ENCODE assay signal across 8 mouse cellular contexts in the genomic region with DNA sequence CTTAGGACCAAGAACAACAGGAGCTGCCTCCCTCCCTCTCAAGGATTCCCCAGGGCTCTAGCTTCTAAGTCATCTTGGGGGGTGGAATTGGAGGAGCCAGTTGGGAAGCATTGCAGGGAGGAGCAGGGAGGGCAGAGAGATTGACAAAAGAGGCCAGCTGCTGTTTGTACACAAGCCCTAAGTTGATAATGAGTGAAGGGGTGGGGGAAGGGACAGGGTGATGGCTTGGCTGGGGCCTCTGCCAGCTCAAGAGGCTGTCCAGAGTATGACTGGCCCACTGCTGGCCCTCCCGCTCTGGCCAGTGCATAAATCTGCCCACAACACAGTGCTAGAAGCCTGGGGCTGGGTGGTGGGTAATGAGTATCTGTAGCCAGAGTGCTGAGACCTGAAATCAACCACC. TPM values are rescaled to one million over a fixed set of nuclear protein-coding genes. Genes with fewer than 3 reads are reported as not detected.
DNase-seq lines count a peak whose midpoint lies in the region; ATAC-seq and TF ChIP-seq lines count a peak whose summit lies in the region.

No protein-coding gene starts in this region.

- no peak for DNase-seq in cerebellum, adult 2 months
- no peak for DNase-seq in cerebellum, postnatal 36 days
- DNase-seq in CH12.LX (ENCODE audit: extremely low read depth): no peak
- no peak for DNase-seq in forebrain, embryonic 10.5 days (ENCODE audit: extremely low spot score, low spot score)
- no peak for DNase-seq in right cerebral cortex, adult 2 months (ENCODE audit: low spot score in 2 of 2)

- H3K79me2 ChIP-seq in CH12.LX (replicated peaks; ENCODE audit: control insufficient read depth, extremely low read depth, insufficient read depth, poor library complexity, severe bottlenecking): no peaks in the 10 kb centered on the region

- H3K4me1 ChIP-seq in cerebellum, adult 2 months (ENCODE audit: control insufficient read depth, insufficient read depth, low read length): peaks cover 10% of the 10 kb centered on the region
- H3K4me1 ChIP-seq in CH12.LX (ENCODE audit: control insufficient read depth in 1 of 2, insufficient read depth in 2 of 2): peaks cover 26 to 68% of the 10 kb centered on the region in 2 experiments
- H3K4me1 ChIP-seq in forebrain, embryonic 10.5 days: peaks cover 79% of the 10 kb centered on the region
- H3K4me1 ChIP-seq in hindbrain, embryonic 12.5 days: peaks cover 57% of the 10 kb centered on the region
- H3K4me1 ChIP-seq in lung, embryonic 15.5 days: peaks cover 54% of the 10 kb centered on the region
- peaks cover 56% of the 10 kb centered on the region for H3K4me1 ChIP-seq in stomach, embryonic 15.5 days

- in situ Hi-C loops in CH12.LX (cut with MboI; ENCODE audit: low pct_ligation_motif_present, low pct_unique_long_range_greater_than_20kb, low sequenced_read_pairs): no loop called here

- no peak for TF ChIP-seq RAD21 in CH12.LX (IDR thresholded peaks at IDR 0.05; ENCODE audit: low read depth, low read length)

- no peak for TF ChIP-seq POLR2A in cerebellum, adult 2 months (IDR thresholded peaks at IDR 0.05; ENCODE audit: borderline replicate concordance, insufficient read depth, low read length)
- TF ChIP-seq POLR2A in CH12.LX (IDR thresholded peaks at IDR 0.05; ENCODE audit: low read depth, low read length): no peak

- no peaks in the 10 kb centered on the region for H3K27me3 ChIP-seq in cerebellum, adult 2 months (ENCODE audit: control insufficient read depth, insufficient read depth, low read length)
- H3K27me3 ChIP-seq in CH12.LX (replicated peaks): no peaks in the 10 kb centered on the region
- no peaks in the 10 kb centered on the region for H3K27me3 ChIP-seq in forebrain, embryonic 10.5 days (ENCODE audit: poor library complexity, severe bottlenecking)
- no peaks in the 10 kb centered on the region for H3K27me3 ChIP-seq in hindbrain, embryonic 12.5 days
- no peaks in the 10 kb centered on the region for H3K27me3 ChIP-seq in lung, embryonic 15.5 days
- H3K27me3 ChIP-seq in stomach, embryonic 15.5 days (replicated peaks): no peaks in the 10 kb centered on the region

- H3K36me3 ChIP-seq in CH12.LX (replicated peaks in 1 of 2; ENCODE audit: control insufficient read depth in 1 of 2, insufficient read depth in 1 of 2, low read length in 1 of 2): no peaks in the 10 kb centered on the region
- H3K36me3 ChIP-seq in forebrain, embryonic 10.5 days (replicated peaks): no peaks in the 10 kb centered on the region
- no peaks in the 10 kb centered on the region for H3K36me3 ChIP-seq in hindbrain, embryonic 12.5 days
- H3K36me3 ChIP-seq in lung, embryonic 15.5 days: no peaks in the 10 kb centered on the region
- H3K36me3 ChIP-seq in stomach, embryonic 15.5 days: no peaks in the 10 kb centered on the region

- 100% methylated on average over 1 of the region's 1 CpGs for WGBS in cerebellum, adult 2 months
- WGBS in forebrain, embryonic 10.5 days: 43% methylated on average over 1 of the region's 1 CpGs
- 47% methylated on average over 1 of the region's 1 CpGs for WGBS in hindbrain, embryonic 12.5 days
- 47% methylated on average over 1 of the region's 1 CpGs for WGBS in lung, embryonic 15.5 days
- 83% methylated on average over 1 of the region's 1 CpGs for WGBS in stomach, embryonic 15.5 days

- H3K9ac ChIP-seq in CH12.LX (ENCODE audit: insufficient read depth, low read depth): peak overlapping the region; percentile 65
- peak overlapping the region; percentile 78 for H3K9ac ChIP-seq in hindbrain, embryonic 12.5 days
- peak overlapping the region; percentile 64 for H3K9ac ChIP-seq in lung, embryonic 15.5 days
- H3K9ac ChIP-seq in stomach, embryonic 15.5 days: no peak overlapping the region

- no peaks in the 10 kb centered on the region for H3K9me3 ChIP-seq in CH12.LX (replicated peaks; ENCODE audit: low read length)
- H3K9me3 ChIP-seq in forebrain, embryonic 10.5 days: no peaks in the 10 kb centered on the region
- H3K9me3 ChIP-seq in hindbrain, embryonic 12.5 days (replicated peaks): no peaks in the 10 kb centered on the region
- H3K9me3 ChIP-seq in lung, embryonic 15.5 days: no peaks in the 10 kb centered on the region
- no peaks in the 10 kb centered on the region for H3K9me3 ChIP-seq in stomach, embryonic 15.5 days

- no peak overlapping the region for H3K4me3 ChIP-seq in cerebellum, adult 2 months (replicated peaks; ENCODE audit: insufficient read depth, low read depth, low read length)
- H3K4me3 ChIP-seq in CH12.LX (replicated peaks in 1 of 3; ENCODE audit: low read depth in 2 of 3, low read length in 2 of 3, poor library complexity in 1 of 3): no peak overlapping the region
- H3K4me3 ChIP-seq in forebrain, embryonic 10.5 days: peak overlapping the region; percentile 56
- H3K4me3 ChIP-seq in hindbrain, embryonic 12.5 days: 0 out of 2 replicates have a peak overlapping the region, but pooled peaks have one; percentile 41
- H3K4me3 ChIP-seq in lung, embryonic 15.5 days: peak overlapping the region; percentile 45; the same call in 1 of the 2 replicates
- no peak overlapping the region for H3K4me3 ChIP-seq in stomach, embryonic 15.5 days (replicated peaks)

- no peak for ATAC-seq in hindbrain, embryonic 12.5 days (ENCODE audit: low FRiP score)
- ATAC-seq in lung, embryonic 15.5 days (ENCODE audit: borderline replicate concordance, extremely low read depth, low FRiP score, low TSS enrichment): no peak
- ATAC-seq in stomach, embryonic 15.5 days (ENCODE audit: insufficient read depth, low FRiP score, low read depth): no peak

- dilution Hi-C loops in CH12.LX (cut with MboI; ENCODE audit: extremely low pct_ligation_motif_present, extremely low pct_unique_long_range_greater_than_20kb, low sequenced_read_pairs): no loop called here

- H3K4me2 ChIP-seq in CH12.LX (ENCODE audit: insufficient read depth, low read depth, poor library complexity, severe bottlenecking): peak overlapping the region; percentile 76; the same call in 1 of the 2 replicates
- peak overlapping the region; percentile 72; the same call in 1 of the 2 replicates for H3K4me2 ChIP-seq in hindbrain, embryonic 12.5 days (replicated peaks)
- peak overlapping the region; percentile 85 for H3K4me2 ChIP-seq in lung, embryonic 15.5 days
- peak overlapping the region; percentile 85 for H3K4me2 ChIP-seq in stomach, embryonic 15.5 days

- no peak for TF ChIP-seq CTCF in cerebellum, adult 2 months (IDR thresholded peaks at IDR 0.05; ENCODE audit: borderline replicate concordance, insufficient read depth, low read depth, low read length)
- TF ChIP-seq CTCF in CH12.LX (conservative IDR thresholded peaks at IDR 0.05 in 1 of 2, IDR thresholded peaks at IDR 0.05 in 1 of 2; ENCODE audit: low read depth in 2 of 2, low read length in 2 of 2): no peak

- TF ChIP-seq EP300 in CH12.LX (IDR thresholded peaks at IDR 0.05; ENCODE audit: low read length): no peak

- peak overlapping the region; percentile 84; the same call in 1 of the 2 replicates for H3K27ac ChIP-seq in cerebellum, adult 2 months (ENCODE audit: insufficient read depth, low read length)
- H3K27ac ChIP-seq in CH12.LX (ENCODE audit: insufficient read depth, low read depth): peak overlapping the region; percentile 95; the same call in 1 of the 2 replicates
- H3K27ac ChIP-seq in forebrain, embryonic 10.5 days: peak overlapping the region; percentile 97
- peak overlapping the region; percentile 93 for H3K27ac ChIP-seq in hindbrain, embryonic 12.5 days
- H3K27ac ChIP-seq in lung, embryonic 15.5 days: peak overlapping the region; percentile 99
- peak overlapping the region; percentile 98 for H3K27ac ChIP-seq in stomach, embryonic 15.5 days

TF ChIP-seq in CH12.LX, 34 proteins besides CTCF, POLR2A, EP300 and RAD21:
- TF ChIP-seq MAZ (IDR thresholded peaks at IDR 0.05; ENCODE audit: low read depth, low read length) (no peak), E2F4 (IDR thresholded peaks at IDR 0.05; ENCODE audit: insufficient replicate concordance, low read depth, low read length) (no peak), TBP (conservative IDR thresholded peaks at IDR 0.05; ENCODE audit: low read depth, low read length) (no peak), IRF4 (IDR thresholded peaks at IDR 0.05; ENCODE audit: low read depth, low read length) (no peak), SIN3A (IDR thresholded peaks at IDR 0.05; ENCODE audit: low read length) (no peak), ZKSCAN1 (IDR thresholded peaks at IDR 0.05; ENCODE audit: borderline replicate concordance, low read depth, low read length) (no peak), USF1 (IDR thresholded peaks at IDR 0.05; ENCODE audit: low read depth, low read length) (no peak), MAX (IDR thresholded peaks at IDR 0.05; ENCODE audit: low read length) (no peak), ELF1 (IDR thresholded peaks at IDR 0.05; ENCODE audit: low read depth, low read length) (no peak), POLR2AphosphoS2 (IDR thresholded peaks at IDR 0.05; ENCODE audit: low read depth, low read length) (no peak), MXI1 (IDR thresholded peaks at IDR 0.05; ENCODE audit: low read depth, low read length) (no peak), UBTF (IDR thresholded peaks at IDR 0.05; ENCODE audit: low read depth, low read length) (no peak), ZMIZ1 (IDR thresholded peaks at IDR 0.05; ENCODE audit: low read depth, low read length) (no peak)

RNA-seq across cellular contexts. Expression of a gene that starts 21.1 kb away (rescaled TPM):
- 610 and 672 TPM in 2 replicates for polyA plus RNA-seq in cerebellum, adult 2 months (2012; rRNA removed)
- total RNA-seq in CH12.LX (2012; rRNA removed): 2,835 and 3,525 TPM in 2 replicates
- 5,060 and 5,084 TPM in 2 replicates for total RNA-seq in CH12.LX (2014; rRNA removed)
- polyA plus RNA-seq in CH12.LX (2012; ENCODE audit: insufficient read length, low read depth): 4,957 and 5,324 TPM in 2 replicates
- 2,941 and 3,273 TPM in 2 replicates for polyA plus RNA-seq in forebrain, embryonic 10.5 days (2016; fragmentation: Nextera tagmentation; extraction: Ambion mirVana)
- 2,735 and 2,863 TPM in 2 replicates for polyA plus RNA-seq in hindbrain, embryonic 12.5 days (2016; fragmentation: Nextera tagmentation; extraction: Ambion mirVana)
- polyA plus RNA-seq in lung, embryonic 15.5 days (2015; fragmentation: Nextera tagmentation; extraction: Ambion mirVana): 2,819 and 2,940 TPM in 2 replicates
- polyA plus RNA-seq in stomach, embryonic 15.5 days (2015; fragmentation: Nextera tagmentation; extraction: Ambion mirVana): 2,449 and 2,521 TPM in 2 replicates

Comparison
In these comparisons a context has a peak if more than half of its experiments do, and no peak if none do; other contexts are left out.
1. H3K4me3 ChIP-seq: peak in forebrain, embryonic 10.5 days (single experiment), hindbrain, embryonic 12.5 days (single experiment) and lung, embryonic 15.5 days (single experiment); none in cerebellum, adult 2 months (single experiment), CH12.LX (0 of 3) and stomach, embryonic 15.5 days (single experiment).
2. Peak in every context shown above with its lines, with median percentiles within 50 percentile points of each other: H3K27ac ChIP-seq and H3K4me2 ChIP-seq.